Mouse (Mus musculus): ENCODE data around the gene Bnip2.
"Not testable (repeated sequence)": the region's sequence is repeated elsewhere in the genome, so short reads cannot be mapped to it uniquely, and the experiment has no call there.

The Bnip2 gene

GRCm38 (mm10) chr9:69994547-69994946 lies 5.3 kb downstream of the Bnip2 start:
- DNase-seq (ENCODE audit: low read depth, low spot score) = no peak
- peaks cover 14% of the 10 kb centered on the region for H3K36me3 ChIP-seq (ENCODE audit: control insufficient read depth, insufficient read depth, low read length, poor library complexity, severe bottlenecking)
- H3K27me3 ChIP-seq (ENCODE audit: control insufficient read depth, insufficient read depth, low read length, poor library complexity, severe bottlenecking) = no peaks in the 10 kb centered on the region

DNA sequence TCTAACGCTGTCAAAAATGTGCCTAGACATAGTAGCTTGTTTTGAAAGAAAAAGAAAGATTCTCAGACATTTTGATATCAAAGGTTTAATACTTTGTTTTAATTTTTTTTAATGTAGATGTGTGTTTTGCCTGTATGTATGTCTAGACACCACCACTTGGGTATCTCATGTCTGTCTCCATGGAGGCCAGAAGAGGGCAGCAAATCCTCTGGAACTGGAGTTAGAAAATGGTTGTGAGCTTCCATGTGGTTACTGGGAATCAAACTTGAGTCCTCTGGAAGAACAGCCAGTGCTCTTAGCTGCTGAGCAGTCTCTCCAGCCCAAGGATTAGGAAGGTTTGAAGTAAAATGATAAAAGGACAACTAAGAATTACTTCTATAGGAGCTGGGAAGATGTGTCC lies 10.1 kb downstream of the Bnip2 start:
- peak; percentile 27 for DNase-seq (ENCODE audit: low read depth, low spot score)
- no peaks in the 10 kb centered on the region for H3K27me3 ChIP-seq (ENCODE audit: control insufficient read depth, insufficient read depth, low read length, poor library complexity, severe bottlenecking)
- H3K36me3 ChIP-seq (ENCODE audit: control insufficient read depth, insufficient read depth, low read length, poor library complexity, severe bottlenecking) = peaks cover 23% of the 10 kb centered on the region

GRCm38 (mm10) chr9:70003516-70003915 lies 14.2 kb downstream of the Bnip2 start:
- Histone ChIP-seq H3K36me3 (ENCODE audit: control insufficient read depth, insufficient read depth, low read length, poor library complexity, severe bottlenecking) (peaks cover 21% of the 10 kb centered on the region; the same call in 1 of the 2 replicates), H3K27me3 (ENCODE audit: control insufficient read depth, insufficient read depth, low read length, poor library complexity, severe bottlenecking) (no peaks in the 10 kb centered on the region)
- no peak for DNase-seq (ENCODE audit: low read depth, low spot score)

GRCm38 (mm10) chr9:70006984-70007383 lies 17.7 kb downstream of the Bnip2 start:
- peaks cover 16% of the 10 kb centered on the region; the same call in 1 of the 2 replicates for H3K36me3 ChIP-seq (ENCODE audit: control insufficient read depth, insufficient read depth, low read length, poor library complexity, severe bottlenecking)
- H3K27me3 ChIP-seq (ENCODE audit: control insufficient read depth, insufficient read depth, low read length, poor library complexity, severe bottlenecking) = no peaks in the 10 kb centered on the region
- no peak for DNase-seq (ENCODE audit: low read depth, low spot score)

DNA sequence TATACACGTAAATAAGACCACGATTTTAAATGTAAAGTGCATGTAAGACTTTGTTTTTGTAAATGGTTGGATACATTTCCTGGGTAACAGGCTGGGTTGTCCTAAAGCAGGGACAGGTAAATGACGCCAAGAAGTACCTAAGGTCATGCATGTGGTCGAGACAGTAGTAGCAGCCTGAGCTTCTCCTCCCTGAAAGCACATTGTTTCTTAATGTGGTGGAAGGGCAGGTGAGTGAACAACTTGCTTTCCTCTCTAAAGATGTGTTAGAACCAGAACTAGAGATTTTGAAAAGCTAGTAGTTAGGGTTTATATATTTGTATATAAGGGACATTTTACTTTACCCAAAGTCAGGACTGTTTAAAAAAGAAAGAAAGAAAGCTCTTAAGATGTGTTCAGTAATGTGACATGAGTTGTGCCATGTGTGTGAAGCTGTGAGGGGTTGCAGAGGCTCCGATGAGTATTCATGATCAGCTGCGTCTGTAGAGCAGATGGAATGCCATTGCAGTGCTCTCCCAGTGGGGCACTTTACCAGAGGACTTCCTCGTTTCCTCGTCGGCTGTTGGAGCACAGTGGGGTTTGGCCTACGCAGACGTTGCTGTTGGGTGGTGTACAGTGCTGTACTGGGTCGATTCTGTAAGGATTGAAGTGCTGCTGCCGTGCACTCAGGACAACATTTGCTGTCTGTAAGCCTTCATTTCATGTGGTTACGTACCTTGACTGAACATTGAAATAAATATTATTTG lies 18.4 kb downstream of the Bnip2 start:
- H3K27me3 ChIP-seq (ENCODE audit: control insufficient read depth, insufficient read depth, low read length, poor library complexity, severe bottlenecking) = no peaks in the 10 kb centered on the region
- no peak for DNase-seq (ENCODE audit: low read depth, low spot score)
- peaks cover 12% of the 10 kb centered on the region; the same call in 1 of the 2 replicates for H3K36me3 ChIP-seq (ENCODE audit: control insufficient read depth, insufficient read depth, low read length, poor library complexity, severe bottlenecking)

- H3K36me3 ChIP-seq (ENCODE audit: control insufficient read depth, insufficient read depth, low read length, poor library complexity, severe bottlenecking) = peaks cover 7% of the 10 kb centered on the region; the same call in 1 of the 2 replicates
- no peaks in the 10 kb centered on the region; the same call in 1 of the 2 replicates for H3K27me3 ChIP-seq (ENCODE audit: control insufficient read depth, insufficient read depth, low read length, poor library complexity, severe bottlenecking)
- no peak for DNase-seq (ENCODE audit: low read depth, low spot score)
Observed at GRCm38 (mm10) chr9:70009754-70010304, 20.6 kb downstream of the Bnip2 start.

DNA sequence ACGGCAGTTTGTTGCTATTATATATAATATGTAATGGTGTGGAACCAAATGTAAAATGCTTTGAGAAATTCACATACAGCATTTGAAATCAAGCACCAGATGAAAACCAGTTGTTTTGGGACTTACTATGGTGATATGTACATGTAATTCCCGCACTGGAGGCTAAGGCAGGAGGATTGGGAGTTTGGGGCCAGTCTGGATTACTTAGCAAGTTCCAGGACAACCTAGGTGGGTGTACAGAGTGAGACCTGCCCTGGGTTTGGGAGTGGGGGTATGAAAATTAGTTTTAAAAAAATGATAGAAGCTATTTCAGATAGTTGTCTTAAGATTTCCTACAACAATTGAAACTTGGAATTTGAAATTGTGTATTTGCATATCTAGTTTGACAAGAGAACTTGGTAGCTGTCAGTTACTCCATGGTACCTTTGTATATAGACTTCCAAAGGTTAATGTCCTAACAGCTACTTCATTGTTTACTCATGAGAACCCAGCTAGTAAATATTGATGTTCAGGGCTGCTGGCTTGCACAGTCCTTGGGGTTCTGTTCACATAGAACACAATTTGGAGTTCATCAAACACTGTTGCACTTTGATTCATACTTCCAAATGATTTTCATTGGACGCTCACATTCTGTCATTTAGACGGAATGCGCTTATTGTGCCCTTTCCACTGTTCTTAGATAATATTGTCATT lies 21.7 kb downstream of the Bnip2 start:
- no peaks in the 10 kb centered on the region; the same call in 1 of the 2 replicates for H3K27me3 ChIP-seq (ENCODE audit: control insufficient read depth, insufficient read depth, low read length, poor library complexity, severe bottlenecking)
- no peak for DNase-seq (ENCODE audit: low read depth, low spot score)
- peaks cover 4% of the 10 kb centered on the region; the same call in 1 of the 2 replicates for H3K36me3 ChIP-seq (ENCODE audit: control insufficient read depth, insufficient read depth, low read length, poor library complexity, severe bottlenecking)

- DNase-seq (ENCODE audit: low read depth, low spot score) = no peak
- no peaks in the 10 kb centered on the region; the same call in 1 of the 2 replicates for H3K27me3 ChIP-seq (ENCODE audit: control insufficient read depth, insufficient read depth, low read length, poor library complexity, severe bottlenecking)
- H3K36me3 ChIP-seq (ENCODE audit: control insufficient read depth, insufficient read depth, low read length, poor library complexity, severe bottlenecking) = peaks cover 4% of the 10 kb centered on the region; the same call in 1 of the 2 replicates
Observed at GRCm38 (mm10) chr9:70011537-70012407, 22.5 kb downstream of the Bnip2 start.

GRCm38 (mm10) chr9:70012408-70012901 lies 23.2 kb downstream of the Bnip2 start, which contains the start of gene Gtf2a2:
TSS of gene Gtf2a2 (plus strand) at chr9:70012550.
- DNase-seq (ENCODE audit: low read depth, low spot score) = peak; percentile 90
- Histone ChIP-seq H3K27me3 (ENCODE audit: control insufficient read depth, insufficient read depth, low read length, poor library complexity, severe bottlenecking) (no peaks in the 10 kb centered on the region; the same call in 1 of the 2 replicates), H3K36me3 (ENCODE audit: control insufficient read depth, insufficient read depth, low read length, poor library complexity, severe bottlenecking) (peaks cover 2% of the 10 kb centered on the region; the same call in 1 of the 2 replicates)

- no peak for DNase-seq (ENCODE audit: low read depth, low spot score)
- Histone ChIP-seq H3K27me3 (ENCODE audit: control insufficient read depth, insufficient read depth, low read length, poor library complexity, severe bottlenecking) (no peaks in the 10 kb centered on the region; the same call in 1 of the 2 replicates), H3K36me3 (ENCODE audit: control insufficient read depth, insufficient read depth, low read length, poor library complexity, severe bottlenecking) (0 out of 2 replicates have a peak, but pooled peaks cover under 1% of the 10 kb centered on the region)
Observed at GRCm38 (mm10) chr9:70015632-70016031, 26.4 kb downstream of the Bnip2 start.

DNA sequence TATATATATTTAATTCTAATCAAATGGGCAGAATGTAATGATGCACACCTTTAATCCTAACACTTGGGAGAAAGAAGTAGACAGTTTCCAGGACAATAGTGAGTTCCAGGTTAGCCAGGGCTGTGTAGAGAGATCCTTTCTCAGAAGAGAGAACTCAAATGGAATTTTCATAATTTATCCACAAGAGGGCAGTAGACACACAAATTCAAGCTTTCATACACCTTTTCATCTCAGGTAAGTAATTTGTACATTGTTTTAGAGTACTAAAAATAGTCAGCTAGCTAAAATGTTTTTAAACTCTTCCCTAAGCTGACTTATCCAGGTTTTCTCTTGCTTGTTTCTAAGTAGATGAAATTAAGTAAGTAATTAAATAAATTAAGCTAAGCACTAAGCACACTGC lies 29.6 kb downstream of the Bnip2 start:
- Histone ChIP-seq H3K27me3 (ENCODE audit: control insufficient read depth, insufficient read depth, low read length, poor library complexity, severe bottlenecking) (no peaks in the 10 kb centered on the region; the same call in 1 of the 2 replicates), H3K36me3 (ENCODE audit: control insufficient read depth, insufficient read depth, low read length, poor library complexity, severe bottlenecking) (0 out of 2 replicates have a peak, but pooled peaks cover 14% of the 10 kb centered on the region)
- peak; percentile 71 for DNase-seq (ENCODE audit: low read depth, low spot score)

GRCm38 (mm10) chr9:70021610-70022009 lies 32.3 kb downstream of the Bnip2 start:
- H3K27me3 ChIP-seq (ENCODE audit: control insufficient read depth, insufficient read depth, low read length, poor library complexity, severe bottlenecking) = no peaks in the 10 kb centered on the region

DNA sequence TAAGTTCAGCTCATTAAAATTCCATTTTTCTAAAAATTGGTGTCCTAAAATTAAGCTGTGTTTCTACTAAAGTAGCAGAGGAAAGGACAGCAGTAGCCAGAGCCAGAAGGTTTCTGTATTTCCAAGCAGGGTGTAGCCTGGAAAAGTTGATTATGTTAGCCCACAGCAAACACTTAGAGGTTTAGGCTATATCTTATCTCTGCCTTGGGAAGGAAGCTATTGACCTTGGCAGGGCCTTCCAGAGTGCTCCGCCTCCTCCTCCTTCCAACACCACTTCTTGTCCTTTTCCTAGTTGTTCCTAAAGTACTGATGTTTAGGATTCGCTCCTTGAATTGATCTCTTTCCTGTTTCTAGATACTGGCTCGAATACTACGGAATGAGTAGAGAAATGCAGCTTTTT lies 32.8 kb downstream of the Bnip2 start:
- no peak for DNase-seq (ENCODE audit: low read depth, low spot score)
- Histone ChIP-seq H3K27me3 (ENCODE audit: control insufficient read depth, insufficient read depth, low read length, poor library complexity, severe bottlenecking) (no peaks in the 10 kb centered on the region), H3K36me3 (ENCODE audit: control insufficient read depth, insufficient read depth, low read length, poor library complexity, severe bottlenecking) (0 out of 2 replicates have a peak, but pooled peaks cover 14% of the 10 kb centered on the region)

More at GRCm38 (mm10) chr9:70021610-70022009, 32.3 kb downstream of the Bnip2 start:
- 0 out of 2 replicates have a peak, but pooled peaks cover 14% of the 10 kb centered on the region for H3K36me3 ChIP-seq (ENCODE audit: control insufficient read depth, insufficient read depth, low read length, poor library complexity, severe bottlenecking)
- no peak for DNase-seq (ENCODE audit: low read depth, low spot score)

- not testable (repeated sequence) for H3K27me3 ChIP-seq (ENCODE audit: control insufficient read depth, insufficient read depth, low read length, poor library complexity, severe bottlenecking); DNase-seq (ENCODE audit: low read depth, low spot score)
- H3K36me3 ChIP-seq (ENCODE audit: control insufficient read depth, insufficient read depth, low read length, poor library complexity, severe bottlenecking) = 0 out of 2 replicates have a peak, but pooled peaks cover 14% of the 10 kb centered on the region
Observed at GRCm38 (mm10) chr9:70023615-70024014, 34.3 kb downstream of the Bnip2 start.

Measured in splenic B cell, adult 2 months (primary cell).